Mouse (Mus musculus): ENCODE measurements around the gene Gm21149. TPM values are rescaled to one million over a fixed set of nuclear protein-coding genes. Genes with fewer than 3 reads are reported as not detected.
"Not testable (repeated sequence)": the region's sequence is repeated elsewhere in the genome, so short reads cannot be mapped to it uniquely, and the experiment has no call there.

Gene Gm21149
- not detected in 2 replicates for polyA plus RNA-seq (2016; fragmentation: Nextera tagmentation; extraction: Ambion mirVana)

GRCm38 (mm10) chr5:15476423-15476822, at the start of gene Gm21149:
Gene Gm21149 (minus strand): TSS chr5:15476523.
- H3K27me3 ChIP-seq (replicated peaks; ENCODE audit: low read depth, poor library complexity, severe bottlenecking); H3K27ac ChIP-seq (replicated peaks); H3K4me1 ChIP-seq; DNase-seq (ENCODE audit: low spot score); H3K36me3 ChIP-seq (replicated peaks); H3K4me3 ChIP-seq: not testable (repeated sequence)
- WGBS = 70% methylated on average over 1 of the region's 1 CpGs
- peaks cover 40% of the 10 kb centered on the region for H3K9me3 ChIP-seq

DNA sequence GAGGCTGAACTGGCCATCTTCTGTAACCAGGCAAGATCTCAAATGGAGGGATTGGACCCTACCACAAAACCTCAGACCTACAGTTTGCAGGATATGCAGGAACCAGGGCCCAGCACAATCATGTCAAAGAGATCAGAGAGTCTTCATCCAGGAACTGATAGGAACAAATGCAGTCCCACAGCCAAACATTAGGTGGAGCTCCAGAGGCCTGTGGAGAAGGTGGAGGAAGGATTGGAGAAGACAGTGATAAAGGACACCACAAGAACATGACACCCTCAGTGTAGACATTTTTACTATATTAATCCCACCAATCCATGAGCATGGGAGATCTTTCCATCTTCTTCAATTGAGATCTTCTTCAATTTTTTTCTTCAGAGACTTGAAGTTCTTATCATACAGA, 46.1 kb upstream of the Gm21149 start:
- peaks cover 33% of the 10 kb centered on the region for H3K9me3 ChIP-seq
- H3K36me3 ChIP-seq (replicated peaks); H3K27me3 ChIP-seq (replicated peaks; ENCODE audit: low read depth, poor library complexity, severe bottlenecking); H3K27ac ChIP-seq (replicated peaks); H3K4me3 ChIP-seq; DNase-seq (ENCODE audit: low spot score); H3K4me1 ChIP-seq: not testable (repeated sequence)

DNA sequence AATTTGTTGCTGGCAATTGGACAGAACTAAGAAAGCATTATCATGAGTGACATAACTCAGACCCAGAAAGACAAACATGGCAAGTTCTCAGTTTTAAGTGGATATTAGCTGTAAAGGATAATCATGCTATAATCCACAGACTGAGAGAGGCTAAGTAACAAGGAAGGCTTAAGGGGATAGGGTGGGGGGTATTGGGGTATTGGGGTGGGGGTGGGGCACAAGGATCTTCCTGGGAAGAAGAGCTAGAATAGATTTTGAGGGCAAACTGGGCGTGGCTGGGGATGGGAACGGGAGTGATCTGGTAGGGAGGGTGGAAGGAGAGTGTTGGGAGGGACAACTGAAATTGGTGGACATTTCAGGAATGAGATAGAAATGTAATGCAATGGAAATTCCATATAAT, 45.7 kb upstream of the Gm21149 start:
- H3K4me3 ChIP-seq; H3K27me3 ChIP-seq (replicated peaks; ENCODE audit: low read depth, poor library complexity, severe bottlenecking); H3K27ac ChIP-seq (replicated peaks); DNase-seq (ENCODE audit: low spot score); H3K4me1 ChIP-seq; H3K36me3 ChIP-seq (replicated peaks): not testable (repeated sequence)
- H3K9me3 ChIP-seq = peaks cover 30% of the 10 kb centered on the region
- 32% methylated on average over 2 of the region's 2 CpGs for WGBS

- not testable (repeated sequence) for H3K27ac ChIP-seq (replicated peaks); H3K4me1 ChIP-seq; H3K27me3 ChIP-seq (replicated peaks; ENCODE audit: low read depth, poor library complexity, severe bottlenecking); DNase-seq (ENCODE audit: low spot score); H3K4me3 ChIP-seq; H3K36me3 ChIP-seq (replicated peaks)
- peaks cover 18% of the 10 kb centered on the region for H3K9me3 ChIP-seq
- WGBS = 22% methylated on average over 5 of the region's 5 CpGs
Observed at GRCm38 (mm10) chr5:15520418-15520817, 44.1 kb upstream of the Gm21149 start.

GRCm38 (mm10) chr5:15517150-15517549, 40.8 kb upstream of the Gm21149 start:
- not testable (repeated sequence) for H3K27me3 ChIP-seq (replicated peaks; ENCODE audit: low read depth, poor library complexity, severe bottlenecking); DNase-seq (ENCODE audit: low spot score); H3K36me3 ChIP-seq (replicated peaks); H3K4me1 ChIP-seq; H3K4me3 ChIP-seq; H3K27ac ChIP-seq (replicated peaks)
- 77% methylated on average over 2 of the region's 2 CpGs for WGBS
- H3K9me3 ChIP-seq = peaks cover 29% of the 10 kb centered on the region

DNA sequence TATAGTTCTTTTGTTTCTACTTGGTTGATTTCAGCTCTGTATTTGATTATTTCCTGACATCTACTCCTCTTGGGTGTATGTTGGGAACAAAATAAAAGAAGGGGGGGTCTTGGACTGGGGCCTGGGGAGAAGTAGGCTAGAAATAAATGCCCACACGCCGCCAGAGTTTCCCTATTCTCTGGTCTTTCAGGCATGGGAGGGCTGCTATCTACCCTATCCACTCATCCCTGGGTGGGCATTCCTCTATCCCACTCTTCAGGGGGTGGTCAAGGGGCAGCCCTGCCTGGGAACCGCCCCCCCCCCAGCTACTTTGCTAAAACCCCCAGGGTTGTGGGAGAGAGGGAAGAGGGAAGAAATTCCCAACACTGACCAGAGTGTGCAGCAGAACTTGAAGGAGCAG, 35.9 kb upstream of the Gm21149 start:
- H3K36me3 ChIP-seq (replicated peaks); DNase-seq (ENCODE audit: low spot score); H3K27me3 ChIP-seq (replicated peaks; ENCODE audit: low read depth, poor library complexity, severe bottlenecking); H3K27ac ChIP-seq (replicated peaks); H3K4me1 ChIP-seq; H3K4me3 ChIP-seq: not testable (repeated sequence)
- WGBS = 69% methylated on average over 3 of the region's 3 CpGs
- H3K9me3 ChIP-seq = peaks cover 43% of the 10 kb centered on the region

DNA sequence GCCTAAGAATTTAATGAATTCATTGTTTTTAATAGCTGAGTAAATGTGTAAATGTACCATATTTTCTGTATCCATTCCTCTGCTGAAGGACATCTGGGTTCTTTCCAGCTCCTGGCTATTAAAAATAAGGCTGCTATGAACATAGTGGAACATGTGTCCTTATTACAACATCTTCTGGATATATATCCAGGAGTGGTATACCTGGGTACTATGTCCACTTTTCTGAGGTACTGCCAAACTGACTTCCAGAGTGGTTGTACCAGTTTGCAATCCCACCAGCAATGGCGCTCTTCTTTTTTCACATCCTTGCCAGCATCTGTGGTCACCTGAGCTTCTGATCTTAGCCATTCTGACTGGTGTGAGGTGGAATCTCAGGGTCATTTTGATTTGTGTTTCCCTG, 33.6 kb upstream of the Gm21149 start:
- not testable (repeated sequence) for DNase-seq (ENCODE audit: low spot score); H3K36me3 ChIP-seq (replicated peaks); H3K4me1 ChIP-seq; H3K4me3 ChIP-seq; H3K27ac ChIP-seq (replicated peaks); H3K27me3 ChIP-seq (replicated peaks; ENCODE audit: low read depth, poor library complexity, severe bottlenecking)
- WGBS = 75% methylated on average over 1 of the region's 1 CpGs
- peaks cover 54% of the 10 kb centered on the region for H3K9me3 ChIP-seq

DNA sequence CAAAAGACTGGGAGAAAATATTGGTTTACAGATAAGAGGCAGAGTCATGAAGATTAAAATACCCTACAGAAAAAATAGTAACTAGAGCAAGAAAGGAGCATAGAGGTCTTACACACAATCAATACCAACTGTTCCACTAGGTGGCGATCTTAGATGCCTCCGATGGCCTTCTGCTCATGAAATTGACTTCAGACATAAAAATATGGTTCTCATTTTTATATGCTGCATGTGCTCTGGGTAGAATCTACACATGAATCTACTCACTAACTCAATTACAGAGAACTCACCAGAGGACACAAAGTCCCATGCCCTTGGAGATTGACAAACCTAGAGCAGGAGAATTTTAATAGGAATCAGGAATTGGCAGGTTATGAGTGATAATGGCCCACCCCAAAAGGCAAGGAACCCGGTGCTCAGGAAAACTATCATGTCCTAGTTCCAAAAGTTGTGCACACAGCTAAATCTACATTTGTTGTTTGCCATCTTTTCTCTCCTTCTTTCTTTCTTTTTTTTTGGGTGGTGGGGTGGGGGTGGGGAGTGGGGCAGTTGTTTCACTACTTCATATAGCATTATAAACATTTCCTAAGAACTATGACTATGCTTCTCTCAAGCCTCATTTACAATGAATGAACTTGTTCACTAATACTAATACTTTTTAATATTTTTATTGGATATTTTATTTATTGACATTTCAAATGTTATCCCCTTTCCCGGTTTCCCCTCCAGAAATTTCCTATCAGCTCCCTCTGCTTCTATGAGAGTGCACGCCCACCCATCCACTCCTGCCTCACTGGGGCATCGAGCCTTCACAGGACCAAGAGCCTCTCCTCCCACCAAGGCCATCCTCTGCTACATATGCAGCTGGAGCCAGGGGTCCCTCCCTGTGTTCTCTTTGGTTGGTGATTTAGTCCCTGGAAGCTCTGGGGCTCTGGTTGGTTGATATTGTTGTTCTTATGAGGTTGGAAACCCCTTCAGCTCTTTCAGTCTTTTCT, 32.4 kb upstream of the Gm21149 start:
- WGBS = 69% methylated on average over 6 of the region's 6 CpGs
- not testable (repeated sequence) for H3K27me3 ChIP-seq (replicated peaks; ENCODE audit: low read depth, poor library complexity, severe bottlenecking); H3K4me3 ChIP-seq; H3K36me3 ChIP-seq (replicated peaks); H3K27ac ChIP-seq (replicated peaks); H3K4me1 ChIP-seq; DNase-seq (ENCODE audit: low spot score)
- H3K9me3 ChIP-seq = peaks cover 53% of the 10 kb centered on the region

DNA sequence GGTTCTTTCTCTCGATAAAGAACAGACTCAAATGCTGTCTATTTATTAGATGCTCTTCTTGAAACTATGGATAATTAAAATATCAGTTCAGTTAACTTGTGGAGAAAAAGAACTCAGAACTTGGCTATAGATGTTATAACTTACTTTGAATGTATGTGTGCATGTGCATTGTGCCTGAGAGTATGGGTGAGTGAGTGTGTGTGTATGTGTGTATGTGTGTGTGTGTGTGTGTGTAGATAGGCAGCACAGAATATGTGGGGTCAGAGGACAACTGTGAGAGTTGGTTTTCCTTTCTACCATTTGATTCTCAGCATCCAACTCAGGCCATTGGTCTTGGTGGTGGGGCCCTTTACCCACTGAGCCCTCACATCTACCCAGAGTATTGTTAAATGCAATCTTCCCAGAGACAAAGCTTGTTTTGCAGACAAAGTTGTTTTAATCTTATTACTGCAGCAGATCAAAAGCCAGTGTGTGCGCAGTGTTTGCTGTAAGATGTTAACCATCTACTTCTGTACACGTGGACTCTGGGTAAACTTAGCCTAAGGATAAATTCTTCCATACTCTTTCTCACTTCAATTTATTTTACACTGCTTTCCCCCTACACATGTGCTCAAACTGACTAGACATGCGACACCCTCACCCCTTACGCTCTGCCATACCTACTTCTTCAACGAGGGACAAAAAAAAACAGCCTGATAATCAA, 31.6 kb upstream of the Gm21149 start:
- not testable (repeated sequence) for H3K27me3 ChIP-seq (replicated peaks; ENCODE audit: low read depth, poor library complexity, severe bottlenecking)

DNA sequence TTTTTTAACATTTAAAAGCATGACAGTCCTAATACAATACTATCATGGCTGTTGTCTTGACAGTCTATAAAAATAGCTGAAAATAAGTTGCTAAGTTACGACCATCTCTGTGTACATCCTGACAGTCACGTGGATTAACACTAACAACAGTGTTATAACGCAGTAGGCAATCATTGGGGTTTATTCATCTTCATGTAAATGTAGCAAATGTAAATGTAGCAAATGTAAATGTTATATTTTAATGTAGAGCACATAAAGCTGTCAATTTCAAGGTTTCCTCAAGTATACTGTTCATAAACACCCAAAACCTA, 30.9 kb upstream of the Gm21149 start:
- H3K9me3 ChIP-seq = peaks cover 52% of the 10 kb centered on the region
- no peak for DNase-seq (ENCODE audit: low spot score)
- H3K36me3 ChIP-seq (replicated peaks) = no peaks in the 10 kb centered on the region
- no peaks in the 10 kb centered on the region for H3K27me3 ChIP-seq (replicated peaks; ENCODE audit: low read depth, poor library complexity, severe bottlenecking)
- 83% methylated on average over 3 of the region's 3 CpGs for WGBS
- no peak overlapping the region for H3K4me3 ChIP-seq
- H3K4me1 ChIP-seq = no peaks in the 10 kb centered on the region
- H3K27ac ChIP-seq (replicated peaks) = no peak overlapping the region

More for the DNA sequence above, 31.6 kb upstream of the Gm21149 start:
- H3K9me3 ChIP-seq = peaks cover 53% of the 10 kb centered on the region
- not testable (repeated sequence) for H3K4me1 ChIP-seq; H3K4me3 ChIP-seq; H3K36me3 ChIP-seq (replicated peaks); H3K27ac ChIP-seq (replicated peaks); DNase-seq (ENCODE audit: low spot score)
- WGBS = 66% methylated on average over 6 of the region's 6 CpGs

DNA sequence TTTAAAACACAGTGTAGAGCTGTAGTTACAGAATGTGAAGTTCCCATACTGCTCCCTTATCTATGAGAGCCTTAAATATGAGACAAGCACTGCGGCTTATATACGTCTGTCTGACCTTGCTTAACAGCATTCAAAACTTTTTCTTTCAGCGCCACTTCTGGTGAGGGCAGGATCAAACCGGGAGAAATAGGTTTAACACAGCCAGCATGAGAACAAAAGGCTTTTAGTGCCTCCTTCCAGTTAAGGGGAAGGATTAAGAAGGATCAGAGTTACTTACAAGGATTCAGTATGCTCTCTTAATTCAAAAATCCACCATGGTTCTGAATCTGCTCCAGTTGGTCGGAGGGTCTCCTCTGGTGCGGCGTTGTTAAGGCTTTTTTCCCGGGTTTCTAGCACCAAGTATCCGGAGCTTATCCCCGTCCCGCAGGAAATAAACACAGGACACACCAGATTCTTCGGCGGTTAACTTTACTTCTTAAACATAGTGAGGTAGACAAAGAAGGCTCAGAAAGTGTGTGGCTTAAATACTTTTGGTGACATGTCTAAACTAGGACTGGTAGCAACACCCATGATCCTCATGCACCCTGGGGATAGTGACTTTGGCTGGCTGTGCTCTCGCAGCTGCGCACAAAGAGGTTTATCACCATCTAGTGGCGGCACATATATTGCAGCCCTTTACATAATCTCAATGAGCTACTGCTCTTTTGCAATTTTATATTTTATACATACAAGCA, 30.4 kb upstream of the Gm21149 start:
- no peaks in the 10 kb centered on the region for H3K36me3 ChIP-seq (replicated peaks)

GRCm38 (mm10) chr5:15498774-15499400, 22.6 kb upstream of the Gm21149 start:
- H3K27me3 ChIP-seq (replicated peaks; ENCODE audit: low read depth, poor library complexity, severe bottlenecking); H3K4me1 ChIP-seq; H3K4me3 ChIP-seq; H3K27ac ChIP-seq (replicated peaks); DNase-seq (ENCODE audit: low spot score); H3K36me3 ChIP-seq (replicated peaks): not testable (repeated sequence)
- peaks cover 44% of the 10 kb centered on the region for H3K9me3 ChIP-seq
- 32% methylated on average over 5 of the region's 5 CpGs for WGBS

More for the DNA sequence above, 30.4 kb upstream of the Gm21149 start:
- no peak overlapping the region for H3K27ac ChIP-seq (replicated peaks)
- peak overlapping the region; percentile 21; the same call in 1 of the 2 replicates for H3K4me3 ChIP-seq
- 50% methylated on average over 16 of the region's 16 CpGs for WGBS
- peaks cover 49% of the 10 kb centered on the region for H3K9me3 ChIP-seq
- no peaks in the 10 kb centered on the region for H3K4me1 ChIP-seq
- H3K27me3 ChIP-seq (replicated peaks; ENCODE audit: low read depth, poor library complexity, severe bottlenecking) = no peaks in the 10 kb centered on the region
- peak; percentile 65 for DNase-seq (ENCODE audit: low spot score)
